Mouse (Mus musculus) erythroblast, embryonic 14.5 days (primary cell): ENCODE data around the gene Atg7.

Source experiments
- GATA1 ChIP-seq: IDR thresholded peaks from 2 replicates; pipeline ENCODE4 v1.6.1; 2012; ENCODE audit warnings: low read length, inconsistent platforms, mixed read lengths
- TAL1 ChIP-seq: IDR thresholded peaks from 3 replicates; pipeline ENCODE4 v1.6.1; 2012; ENCODE audit warnings: low read length, inconsistent platforms, mixed read lengths

- TF ChIP-seq GATA1 (no peak), TAL1 (no peak)
These were observed 188.9 kb downstream of the Atg7 start for GRCm38 (mm10) chr6:114831807-114832206.
